ENCODE assay signal across 24 mouse cellular contexts in genomic region chr2:132398136-132398535, GRCm38 (mm10). TPM values are rescaled to one million over a fixed set of nuclear protein-coding genes. Genes with fewer than 3 reads are reported as not detected.
A peak's percentile ranks its signal among the peaks of the same experiment; 100 is the strongest.
DNase-seq lines count a peak whose midpoint lies in the region; ATAC-seq lines count a peak whose summit lies in the region.
"Had no signal": no experiment of that assay in that cellular context is flagged by ENCODE, and none has a peak within 500 bp of the region (broad histone marks: within the 10 kb centered on the region; RNA-seq: fewer than 3 reads in every experiment).

No protein-coding gene starts in this region.

- no peak overlapping the region for H3K9ac ChIP-seq in heart, embryonic 12.5 days
- H3K9ac ChIP-seq: embryonic facial prominence, embryonic 13.5 days; embryonic facial prominence, embryonic 15.5 days; forebrain, embryonic 13.5 days; forebrain, embryonic 15.5 days had no signal

- no peak for ATAC-seq in heart, embryonic 12.5 days (ENCODE audit: insufficient number of reproducible peaks, low FRiP score)
- ATAC-seq: activated CD4-positive, CD25-positive, alpha-beta regulatory T cell, adult 4 months; forebrain, embryonic 13.5 days; forebrain, embryonic 15.5 days; Patski had no signal

- H3K4me1 ChIP-seq in heart, embryonic 12.5 days (replicated peaks), result no peaks in the 10 kb centered on the region
- H3K4me1 ChIP-seq: embryonic facial prominence, embryonic 13.5 days; embryonic facial prominence, embryonic 15.5 days; forebrain, embryonic 10.5 days; forebrain, embryonic 13.5 days; forebrain, embryonic 15.5 days had no signal

- H3K4me3 ChIP-seq in heart, embryonic 12.5 days, result no peak overlapping the region
- H3K4me3 ChIP-seq: embryonic facial prominence, embryonic 13.5 days; embryonic facial prominence, embryonic 15.5 days; erythroblast, embryonic 14.5 days; forebrain, embryonic 10.5 days; forebrain, embryonic 13.5 days; forebrain, embryonic 15.5 days had no signal

- peaks cover 16% of the 10 kb centered on the region for H3K9me3 ChIP-seq in heart, embryonic 12.5 days (replicated peaks)
- H3K9me3 ChIP-seq: forebrain, embryonic 15.5 days had no signal

- 78% methylated on average over 8 of the region's 8 CpGs for WGBS in heart, embryonic 12.5 days

- no peaks in the 10 kb centered on the region for H3K36me3 ChIP-seq in heart, embryonic 12.5 days
- H3K36me3 ChIP-seq: embryonic facial prominence, embryonic 13.5 days; embryonic facial prominence, embryonic 15.5 days; forebrain, embryonic 10.5 days; forebrain, embryonic 15.5 days had no signal

- no peak overlapping the region for H3K27ac ChIP-seq in heart, embryonic 12.5 days (ENCODE audit: poor library complexity, severe bottlenecking)
- H3K27ac ChIP-seq: embryonic facial prominence, embryonic 13.5 days; embryonic facial prominence, embryonic 15.5 days; forebrain, embryonic 10.5 days; forebrain, embryonic 13.5 days; forebrain, embryonic 15.5 days had no signal

- H3K27me3 ChIP-seq in heart, embryonic 12.5 days (replicated peaks), result no peaks in the 10 kb centered on the region
- H3K27me3 ChIP-seq: embryonic facial prominence, embryonic 13.5 days; embryonic facial prominence, embryonic 15.5 days; forebrain, embryonic 13.5 days; forebrain, embryonic 15.5 days had no signal

- DNase-seq in heart, adult 11 months, result peak; percentile 51
- DNase-seq in Muller cell, postnatal 12 days (ENCODE audit: inconsistent ontology term), result peak; percentile 75
- DNase-seq in brain, adult 2 months (ENCODE audit: low read depth, low spot score), result peak; percentile 59
- no peak for DNase-seq in kidney, adult 18-20 months
- DNase-seq: adrenal gland, adult 8-10 months; adrenal gland, postnatal 14 days; adrenal gland, postnatal 36 days; cerebellum, adult 11 months; cerebellum, adult 18-20 months; cerebellum, adult 8-10 months; cerebellum, adult 9-11 months; cerebellum, postnatal 14 days; cerebellum, postnatal 36 days; embryo, embryonic 11 days had no signal

- H3K4me2 ChIP-seq in heart, embryonic 12.5 days, result no peak overlapping the region
- H3K4me2 ChIP-seq: embryonic facial prominence, embryonic 13.5 days; embryonic facial prominence, embryonic 15.5 days; forebrain, embryonic 13.5 days; forebrain, embryonic 15.5 days had no signal

RNA-seq across cellular contexts. Expression of gene Prokr2, which starts 12.9 kb away (rescaled TPM):
- 1.5 and 2.0 TPM in 2 replicates for polyA plus RNA-seq in heart, embryonic 12.5 days (2016; fragmentation: Nextera tagmentation; extraction: Ambion mirVana)
- polyA plus RNA-seq: C2C12; erythroblast, embryonic 14.5 days; Patski had no signal
